Mouse (Mus musculus): ENCODE measurements around the gene Tdrd3. TPM values are rescaled to one million over a fixed set of nuclear protein-coding genes. Genes with fewer than 3 reads are reported as not detected.

Gene Tdrd3
- total RNA-seq, 2 experiments from 2014 or later, result 26.2 to 28.9 TPM

DNA sequence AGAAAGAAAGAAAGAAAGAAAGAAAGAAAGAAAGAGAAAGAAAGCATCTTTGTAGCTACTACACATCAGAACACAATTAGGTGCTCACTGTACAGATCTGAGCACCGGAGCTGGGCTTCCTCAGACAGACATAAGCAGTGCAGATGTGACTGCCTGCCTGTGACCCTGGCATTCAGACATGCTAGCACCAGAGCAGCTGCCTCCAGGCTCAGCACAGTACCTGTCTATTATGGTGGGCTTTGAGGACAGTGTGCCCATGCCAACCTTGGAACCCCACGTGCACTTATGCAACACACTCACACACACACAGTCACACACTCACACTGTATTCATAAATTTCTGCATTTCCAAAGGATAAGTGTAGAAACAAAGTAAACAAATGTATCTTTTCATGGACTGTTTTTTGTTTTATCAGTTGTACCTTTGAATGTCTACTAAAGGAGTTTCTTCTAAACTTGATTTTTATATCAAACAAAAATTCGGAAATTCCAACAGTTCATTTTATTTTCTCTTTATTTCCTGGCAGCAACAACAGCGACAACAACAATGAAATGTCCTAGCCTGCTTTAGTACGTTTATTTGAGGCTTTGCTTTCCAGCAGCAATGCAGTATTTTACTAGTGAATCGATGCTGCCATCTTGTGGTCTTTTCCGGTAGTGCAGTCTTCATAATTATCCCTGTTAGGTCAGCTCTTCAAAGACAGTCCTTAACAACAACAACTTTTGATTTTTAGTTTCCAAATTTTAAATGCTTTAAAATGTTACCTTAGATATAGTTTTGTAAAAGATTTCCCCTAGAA, 35.4 kb downstream of the Tdrd3 start:
- DNase-seq (ENCODE audit: low spot score in 2 of 2), result peak; percentile 59 to 91

DNA sequence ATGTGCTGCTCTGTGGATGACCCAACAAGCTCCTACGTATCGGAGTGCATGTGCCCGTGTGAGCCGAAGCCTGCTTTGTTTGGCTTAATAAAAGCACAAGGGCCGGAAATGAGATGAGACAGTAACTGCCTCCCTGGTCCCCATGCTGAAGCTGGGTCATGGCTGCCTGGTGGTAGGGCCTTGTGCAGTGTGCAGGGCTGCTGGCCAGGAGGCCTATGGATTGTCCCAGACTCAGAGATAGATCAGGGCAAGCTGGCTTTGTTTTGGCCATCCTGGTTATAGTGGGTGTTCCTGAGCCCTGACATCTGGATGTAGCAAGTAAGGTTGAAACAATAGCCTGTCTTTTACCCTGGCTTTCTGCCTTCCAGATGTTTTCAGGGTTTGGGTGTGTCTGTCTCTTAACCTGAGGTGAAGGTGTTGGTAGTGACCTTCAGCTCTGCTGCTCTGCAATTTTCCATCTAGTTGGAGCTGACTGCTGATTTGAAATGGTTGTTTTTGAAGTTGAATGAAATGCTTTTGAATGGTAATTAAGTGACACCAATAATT, 39.3 kb downstream of the Tdrd3 start:
- no peak for DNase-seq (ENCODE audit: low spot score in 2 of 2)

DNA sequence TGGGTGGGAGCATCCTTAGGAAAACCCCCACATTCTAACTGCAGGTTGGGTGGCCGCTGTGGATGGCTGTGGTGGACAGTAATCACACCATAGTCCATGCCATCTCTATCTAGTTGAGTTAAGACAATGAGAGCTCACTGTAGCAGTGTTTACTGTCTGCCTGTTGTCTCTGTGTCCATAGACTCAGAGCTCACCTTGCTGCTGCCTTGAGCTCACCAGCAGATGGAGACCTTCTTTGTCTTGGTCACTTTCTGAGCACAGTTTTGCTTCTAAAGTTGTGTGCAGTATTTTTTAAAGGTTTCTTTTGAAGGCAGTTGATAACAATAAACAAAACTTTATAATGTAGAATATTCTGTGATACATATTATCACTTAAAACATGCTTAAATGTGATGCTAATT, 43.3 kb downstream of the Tdrd3 start:
- DNase-seq (ENCODE audit: low spot score in 2 of 2), result no peak

DNA sequence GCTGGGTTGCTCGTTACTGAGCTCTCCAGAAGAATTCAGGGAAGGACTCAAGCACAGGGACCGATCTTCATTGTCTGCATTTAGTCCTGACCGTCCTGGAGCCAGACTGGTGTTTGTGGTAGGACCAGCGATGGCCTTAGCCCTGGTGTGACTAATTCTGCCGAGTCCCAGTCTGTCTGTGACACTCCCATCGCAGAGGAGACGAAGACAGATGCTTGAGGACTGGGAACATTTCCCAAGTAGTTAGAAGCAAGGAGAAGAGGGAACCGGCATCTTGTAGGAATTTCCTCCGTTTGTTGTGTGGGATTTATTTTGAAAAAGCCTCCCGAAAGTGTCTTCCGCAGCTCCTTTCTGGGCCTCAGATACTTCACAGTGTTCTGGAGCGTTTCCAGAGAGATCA, 45.1 kb downstream of the Tdrd3 start:
- no peak for DNase-seq (ENCODE audit: low spot score in 2 of 2)

DNA sequence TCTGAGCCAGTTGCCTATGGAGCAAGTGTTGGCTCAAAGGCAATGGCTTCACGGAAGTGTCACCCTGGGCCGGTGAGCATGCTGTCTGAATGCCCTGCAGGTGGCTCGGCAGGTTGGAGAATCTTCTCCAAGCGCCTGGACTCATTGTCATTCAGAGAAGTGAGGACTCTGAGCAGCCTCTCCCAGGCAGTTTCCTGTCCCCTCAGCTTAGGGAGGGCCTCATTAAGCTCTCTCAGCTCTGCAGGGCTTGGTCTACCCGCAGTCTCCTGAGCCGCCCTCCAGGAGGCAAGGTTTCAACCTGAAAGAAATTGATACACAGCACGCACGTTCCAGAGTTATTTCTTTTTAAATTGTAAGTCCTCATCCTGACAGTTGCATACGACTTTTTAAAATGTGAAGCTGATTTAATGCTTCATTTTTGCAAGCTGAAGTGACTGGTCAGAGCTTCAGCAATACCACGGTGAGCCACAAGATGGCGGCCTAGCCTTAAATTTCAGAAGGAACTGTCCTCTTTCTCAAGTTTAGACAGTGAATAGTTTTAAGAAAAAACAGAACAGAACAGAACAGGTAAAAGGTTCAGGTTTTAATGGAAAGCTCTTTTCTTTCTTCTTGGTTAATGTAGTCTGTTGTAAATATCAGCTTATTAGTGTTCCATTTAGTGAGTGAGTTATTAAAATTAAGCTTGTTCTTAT, 47.7 kb downstream of the Tdrd3 start:
- peak; percentile 65 to 93 for DNase-seq (ENCODE audit: low spot score in 2 of 2)

DNA sequence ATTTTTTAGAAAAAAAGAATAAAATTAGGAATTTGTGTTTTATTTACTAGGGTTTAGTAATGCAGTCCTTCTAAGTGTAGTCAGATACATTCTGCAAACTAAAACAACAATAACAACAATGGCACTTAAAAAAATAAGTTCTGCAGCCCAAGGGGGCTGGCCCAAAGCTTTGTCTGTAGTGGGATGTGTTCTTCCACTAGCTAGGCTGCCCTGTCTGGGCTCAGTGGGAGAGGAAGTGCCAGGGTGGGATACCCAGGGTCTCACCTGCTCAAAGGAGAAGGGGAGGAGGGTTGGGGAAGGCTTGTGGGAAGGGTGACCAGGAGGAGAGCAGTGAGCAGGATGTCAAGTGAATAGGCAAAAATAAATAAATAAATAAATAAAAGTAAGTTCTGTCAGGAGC, 48.2 kb downstream of the Tdrd3 start:
- DNase-seq (ENCODE audit: low spot score in 2 of 2), result no peak

DNA sequence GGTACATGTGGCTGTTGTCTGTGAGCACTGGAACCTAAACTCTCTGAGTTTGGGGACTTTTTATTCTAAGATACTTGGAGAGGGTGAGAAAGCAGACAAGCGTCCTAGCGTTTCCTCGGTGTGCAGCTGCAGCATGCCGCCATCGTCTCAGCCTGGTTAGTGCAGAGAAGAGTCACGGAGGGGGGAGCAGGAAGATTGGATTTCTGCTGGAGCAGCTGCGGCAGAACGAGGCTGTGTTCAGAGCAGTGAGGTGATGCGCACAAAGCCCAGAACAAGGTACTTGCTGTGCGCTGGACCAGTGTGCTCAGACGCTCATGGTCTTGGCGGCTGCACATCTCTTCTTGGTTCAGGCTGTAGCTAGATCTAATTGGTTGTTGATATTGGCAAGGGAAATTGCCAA, 51.1 kb downstream of the Tdrd3 start:
- DNase-seq (ENCODE audit: low spot score in 2 of 2), result no peak

DNA sequence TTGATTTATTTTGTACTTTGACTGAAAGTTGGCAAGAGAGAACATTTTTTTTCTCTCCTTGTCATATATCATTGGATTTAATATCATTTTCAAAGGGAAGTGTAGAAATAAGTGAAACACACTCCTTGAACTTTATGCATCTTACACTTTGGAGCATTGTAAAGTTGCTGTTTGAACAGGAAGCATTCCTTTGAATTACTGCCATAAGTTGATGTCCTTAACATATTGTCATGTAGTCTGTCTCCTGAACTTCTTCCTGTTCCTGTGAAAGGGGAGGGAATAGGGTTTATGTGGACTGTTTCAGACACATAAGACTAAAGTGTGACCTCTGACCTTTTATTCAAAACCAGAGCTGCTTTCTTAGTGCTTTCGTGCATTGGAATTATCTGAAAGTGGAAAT, 55.1 kb downstream of the Tdrd3 start:
- no peak for DNase-seq (ENCODE audit: low spot score in 2 of 2)

DNA sequence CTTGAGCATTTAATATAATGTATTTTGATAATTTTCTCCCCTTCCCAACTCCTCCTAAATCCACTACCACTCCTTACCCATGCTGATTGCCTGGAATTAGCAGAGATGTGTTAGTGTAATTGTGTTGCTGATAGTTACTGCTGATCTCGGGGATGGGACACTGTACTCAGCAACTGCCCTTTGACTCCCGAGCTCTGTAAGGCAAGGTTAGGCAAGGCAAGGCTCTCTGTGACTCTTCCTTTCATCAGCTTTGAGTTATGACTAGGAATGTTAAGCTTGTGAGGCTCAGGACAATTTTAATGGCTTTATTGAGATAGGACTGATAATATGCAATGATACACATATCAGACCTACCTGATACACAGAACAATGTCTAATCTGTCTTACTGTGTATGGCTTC, 56.3 kb downstream of the Tdrd3 start:
- DNase-seq (ENCODE audit: low spot score in 2 of 2), result no peak

DNA sequence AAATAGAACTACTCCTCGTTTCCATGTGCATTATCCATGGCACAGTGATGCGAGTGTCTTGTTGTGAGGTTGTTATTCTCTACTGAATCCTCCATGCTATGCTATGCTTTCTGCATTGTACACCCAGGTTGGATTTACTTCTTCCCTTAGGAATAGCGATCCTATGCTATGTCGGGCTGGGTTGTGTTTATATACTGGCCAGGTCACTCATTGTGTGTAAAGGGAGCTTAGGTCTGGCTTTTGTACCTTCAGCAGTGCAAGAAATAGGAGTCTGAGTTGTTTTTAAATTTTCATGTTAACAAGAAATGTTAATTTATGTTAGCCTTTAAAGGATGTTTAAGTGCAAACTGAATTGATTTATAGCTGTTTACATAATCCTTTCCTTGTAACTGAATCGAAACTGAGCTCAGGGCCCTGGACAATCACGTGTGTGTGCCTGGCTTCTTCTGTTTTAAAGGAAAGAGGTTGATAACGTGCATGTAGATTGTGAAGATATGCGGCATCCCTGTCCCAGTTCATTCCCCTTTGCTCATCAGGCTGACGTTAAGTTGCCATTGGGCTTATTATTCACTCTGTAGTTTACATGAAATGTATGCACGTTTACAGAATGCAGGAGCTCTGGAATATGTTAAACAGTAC, 59.4 kb downstream of the Tdrd3 start:
- no peak for DNase-seq (ENCODE audit: low spot score in 2 of 2)

DNA sequence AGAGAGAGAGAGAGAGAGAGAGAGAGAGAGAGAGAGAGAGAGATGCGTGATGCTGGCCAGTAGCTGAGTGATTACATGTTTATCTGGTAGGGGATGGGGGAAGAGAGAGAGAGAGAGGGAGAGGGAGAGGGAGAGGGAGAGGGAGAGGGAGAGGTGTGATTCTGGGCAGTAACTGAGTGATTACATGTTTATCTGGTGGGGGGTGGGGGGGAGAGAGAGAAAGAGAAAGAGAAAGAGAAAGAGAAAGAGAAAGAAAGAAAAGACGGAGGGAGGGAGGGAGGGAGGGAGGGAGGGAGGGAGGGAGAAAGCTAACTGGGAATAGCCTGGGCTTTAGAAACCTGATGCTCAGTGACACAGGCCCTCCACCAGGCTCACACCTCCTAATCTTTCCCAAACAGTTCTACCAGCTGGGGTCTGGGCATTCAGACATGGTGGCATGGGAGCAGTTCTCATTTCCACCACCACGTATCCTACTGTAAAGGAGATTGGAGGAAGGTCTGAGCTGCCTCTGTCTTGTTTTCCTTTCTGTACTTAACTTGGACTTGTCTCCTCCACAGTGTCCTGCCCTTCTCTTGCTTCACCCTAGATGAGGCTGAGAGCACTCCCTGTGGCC, 62.0 kb downstream of the Tdrd3 start:
- no peak for DNase-seq (ENCODE audit: low spot score in 2 of 2)

DNA sequence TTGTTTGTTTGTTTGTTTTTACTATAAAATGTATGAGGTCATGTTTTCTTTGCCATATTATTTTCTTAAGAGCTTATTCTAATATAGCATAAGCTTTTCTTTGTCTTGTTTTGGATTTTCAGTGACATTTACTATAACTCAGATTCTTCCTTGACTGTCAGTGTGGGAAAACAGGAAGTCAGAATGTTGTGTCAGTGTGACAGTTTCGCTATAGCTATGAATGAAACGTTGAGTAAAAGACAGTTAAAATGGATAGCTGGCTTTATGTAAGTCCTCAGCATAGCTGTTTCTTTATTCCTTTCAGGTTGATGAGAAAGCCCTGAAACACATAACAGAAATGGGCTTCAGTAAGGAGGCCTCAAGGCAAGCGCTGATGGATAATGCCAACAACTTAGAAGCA, 69.4 kb downstream of the Tdrd3 start:
- no peak for DNase-seq (ENCODE audit: low spot score in 2 of 2)

DNA sequence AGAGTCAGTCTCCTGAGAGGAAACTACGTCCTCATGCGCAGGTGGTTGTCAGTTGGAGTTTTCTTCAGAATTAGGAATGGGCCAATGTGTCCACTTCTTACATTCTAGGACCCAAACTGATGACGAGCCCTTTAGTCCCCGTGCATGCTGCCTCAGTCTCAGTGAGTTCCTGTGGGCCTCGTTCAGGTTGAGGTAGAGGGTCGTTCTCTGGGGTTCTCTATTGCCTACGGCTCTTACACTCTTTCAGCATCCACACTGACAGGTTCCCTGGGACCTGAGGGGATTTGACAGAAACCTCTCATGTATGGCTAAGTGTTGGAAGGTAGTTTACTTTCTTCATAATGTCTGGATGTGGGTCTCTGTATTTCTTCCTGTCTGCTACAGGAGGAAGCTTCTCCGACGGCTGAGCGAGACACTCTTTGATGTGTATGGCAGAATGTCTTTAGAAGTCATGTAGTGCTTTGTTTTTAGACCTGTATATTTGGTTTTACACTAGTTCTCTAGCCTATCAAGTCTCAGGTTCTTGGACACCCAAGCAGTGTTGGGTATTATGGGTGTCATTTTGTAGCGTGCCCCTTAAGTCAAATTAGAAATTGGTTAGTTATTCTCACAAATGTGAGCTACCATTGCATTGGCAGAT, 81.6 kb downstream of the Tdrd3 start:
- DNase-seq (ENCODE audit: low spot score in 2 of 2), result no peak

DNA sequence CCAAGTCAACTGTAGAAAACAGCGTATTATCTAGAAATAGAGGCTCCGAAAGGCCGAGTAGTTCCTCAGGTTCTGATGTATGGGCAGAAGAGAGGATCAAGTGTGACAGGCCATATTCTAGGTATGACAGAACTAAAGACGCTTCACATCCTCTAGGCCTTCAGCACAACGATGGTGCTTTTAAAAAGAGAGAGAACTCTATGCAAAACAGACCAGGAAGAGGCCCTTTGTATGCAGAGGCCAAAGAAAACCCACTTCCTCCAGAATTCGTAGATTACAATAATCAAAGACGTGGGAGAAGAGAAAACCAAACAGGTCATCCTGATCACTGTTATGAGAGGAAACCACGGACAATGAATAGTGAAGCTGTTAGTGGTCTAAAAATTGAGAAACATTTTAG, 89.5 kb downstream of the Tdrd3 start:
- DNase-seq (ENCODE audit: low spot score in 2 of 2), result no peak

DNA sequence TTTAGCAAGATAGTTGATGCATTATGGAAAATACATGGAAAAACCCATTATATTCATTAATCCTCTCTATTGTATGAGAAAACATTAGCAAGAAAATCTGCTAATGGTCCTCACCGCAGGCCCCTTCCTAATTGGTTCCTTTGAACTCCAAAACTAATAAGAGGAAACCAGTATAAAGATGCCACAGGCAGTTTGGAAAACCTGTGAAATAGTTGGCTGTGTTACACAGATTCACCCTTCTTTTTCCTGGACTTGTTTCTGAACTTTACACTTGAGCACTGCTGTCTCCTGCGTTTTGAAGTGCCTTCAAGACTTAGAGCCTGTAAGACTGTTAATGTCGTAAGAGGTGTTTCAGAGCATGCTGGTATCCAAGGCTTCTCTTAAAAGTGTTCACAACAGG, 98.8 kb downstream of the Tdrd3 start:
- DNase-seq (ENCODE audit: low spot score in 2 of 2), result no peak

DNA sequence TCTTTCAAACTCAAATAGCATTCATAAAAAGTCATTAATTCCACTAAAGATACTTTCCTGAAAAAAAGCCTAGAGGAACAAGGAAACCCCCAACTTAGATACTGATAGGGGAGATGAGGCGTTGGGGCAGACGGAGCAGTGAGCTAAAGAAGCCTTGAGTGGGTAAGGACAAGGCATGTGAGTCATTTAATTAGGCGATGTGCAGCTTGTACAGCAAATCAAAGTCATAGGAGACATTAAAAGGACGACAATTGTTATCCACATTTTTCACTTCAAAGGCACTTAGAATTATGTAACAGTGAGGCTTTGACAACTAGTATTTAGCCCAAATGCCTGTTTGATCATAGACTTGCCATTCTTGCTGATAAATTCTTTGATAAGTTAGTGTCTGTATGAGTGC, 100.9 kb downstream of the Tdrd3 start:
- DNase-seq (ENCODE audit: low spot score in 2 of 2), result no peak

DNA sequence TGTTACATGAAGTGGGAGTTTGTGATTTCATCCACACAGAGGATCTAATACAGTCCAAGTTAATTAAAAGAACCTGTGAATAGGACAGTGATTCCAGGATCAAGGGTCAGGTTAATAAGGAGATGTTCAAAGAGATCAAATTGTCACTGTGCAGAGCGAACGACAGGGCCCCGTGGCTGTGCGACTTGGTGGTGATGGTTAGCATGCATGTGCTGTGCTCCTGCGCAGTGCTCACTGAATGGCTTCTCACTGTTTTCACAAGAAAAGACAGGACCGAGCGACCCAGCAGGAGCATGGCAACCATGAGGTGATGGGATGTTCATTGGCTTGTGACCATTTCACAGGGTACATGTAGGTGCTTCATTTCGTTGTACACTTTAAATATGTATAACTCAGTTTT, 115.4 kb downstream of the Tdrd3 start:
- DNase-seq (ENCODE audit: low spot score in 2 of 2), result no peak

DNA sequence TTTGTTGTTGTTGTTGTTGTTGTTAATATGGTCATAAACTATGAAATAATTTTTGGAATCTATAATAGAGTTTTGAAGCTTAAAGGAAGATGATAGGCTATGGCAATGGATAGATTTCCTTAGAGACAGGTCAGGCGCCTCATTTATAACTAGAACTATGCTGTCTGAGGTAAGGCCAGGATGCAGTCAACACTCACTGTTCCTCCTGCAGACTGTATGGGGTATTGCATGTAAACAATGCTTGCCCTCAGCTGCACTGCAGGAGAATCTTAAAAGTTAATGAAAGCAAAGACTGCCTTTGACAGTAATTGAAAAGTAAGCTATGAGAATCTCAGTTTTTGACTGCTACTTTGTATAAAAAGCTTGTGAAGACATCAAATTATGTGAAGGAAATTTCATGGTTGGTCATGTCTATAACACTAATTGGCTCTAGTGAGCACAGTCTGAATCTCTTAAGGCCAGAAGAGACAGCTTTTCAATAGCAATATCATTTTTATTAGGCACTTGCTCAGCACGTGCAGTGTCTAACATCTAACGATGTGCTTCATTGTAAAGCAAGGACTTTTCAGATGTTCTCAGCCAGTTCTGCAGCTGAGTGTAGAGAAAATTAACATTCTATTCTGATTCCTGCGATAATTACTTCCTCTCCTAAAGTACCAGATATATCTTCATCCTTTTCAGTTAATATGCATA, 120.8 kb downstream of the Tdrd3 start:
- DNase-seq (ENCODE audit: low spot score in 2 of 2), result no peak

DNA sequence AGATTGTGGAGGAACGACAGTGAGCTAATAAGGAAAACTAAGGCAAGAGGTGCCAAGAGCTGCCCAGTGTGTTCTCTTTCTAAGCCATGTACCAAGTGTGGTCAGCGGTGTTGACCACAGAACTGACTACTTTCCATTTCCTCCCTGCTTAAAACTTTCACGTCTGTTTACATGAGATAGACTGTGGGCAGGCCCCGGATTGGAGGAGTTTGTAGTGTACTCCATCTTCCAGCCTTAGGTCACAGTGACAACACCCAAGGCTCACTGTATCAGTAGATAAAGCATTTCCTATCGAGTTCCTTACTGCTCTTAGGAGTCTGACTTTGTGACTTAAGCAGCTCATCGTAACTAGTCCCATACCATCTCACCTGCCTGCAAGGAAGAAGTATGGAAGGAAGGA, 133.5 kb downstream of the Tdrd3 start:
- no peak for DNase-seq (ENCODE audit: low spot score in 2 of 2)

DNA sequence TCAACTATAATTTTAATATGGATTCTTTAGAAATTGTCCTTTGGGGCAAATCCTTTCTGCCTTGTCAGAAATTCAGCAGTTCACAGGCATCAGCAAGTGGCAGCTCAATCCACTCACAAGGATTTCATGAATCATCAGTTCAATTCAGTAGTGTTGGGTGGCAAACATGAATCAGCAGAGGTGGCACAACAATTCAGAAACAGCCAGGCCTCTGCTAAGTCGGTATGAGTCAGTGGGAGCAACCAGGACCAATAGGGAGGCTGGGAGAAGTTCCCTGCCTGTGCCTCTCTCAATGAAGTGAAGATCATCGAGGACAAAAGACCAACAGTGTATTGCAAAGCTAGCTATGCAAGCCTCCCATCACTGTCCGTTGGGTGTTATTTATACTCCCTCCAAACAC, 135.8 kb downstream of the Tdrd3 start:
- no peak for DNase-seq (ENCODE audit: low spot score in 2 of 2)

DNA sequence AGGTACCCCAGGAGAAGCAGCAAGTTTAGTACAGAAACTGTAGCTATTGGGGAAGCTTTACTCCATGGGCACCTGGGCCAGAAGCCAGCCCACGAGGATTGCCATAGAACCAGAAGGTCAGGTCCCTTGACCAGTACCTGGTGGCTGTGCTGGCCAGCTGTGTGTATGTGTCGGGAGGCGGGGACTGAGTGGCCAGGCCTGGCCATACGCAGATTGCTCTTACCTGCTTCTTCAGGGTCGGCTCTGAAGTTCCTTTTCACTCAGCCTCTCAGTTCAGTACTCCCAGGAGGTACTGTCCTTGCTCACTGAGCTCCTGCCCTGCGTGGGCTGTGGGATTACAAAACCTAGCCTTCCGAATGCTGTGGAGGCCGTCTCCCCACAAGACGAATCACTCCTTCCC, 147.4 kb downstream of the Tdrd3 start:
- DNase-seq (ENCODE audit: low spot score in 2 of 2), result no peak

Data from layer of hippocampus, adult 18-20 months (tissue).